Mouse (Mus musculus): Measurements from ENCODE around the gene Gm17175. TPM values are rescaled to one million over a fixed set of nuclear protein-coding genes. Genes with fewer than 3 reads are reported as not detected.

The Gm17175 gene
- total and polyA plus RNA-seq, 3 experiments, result not detected

- dilution Hi-C loops (cut with MboI; ENCODE audit: extremely low pct_ligation_motif_present, extremely low pct_unique_long_range_greater_than_20kb, low sequenced_read_pairs), result no loop called here
- in situ Hi-C loops (cut with MboI; ENCODE audit: low pct_ligation_motif_present, low pct_unique_long_range_greater_than_20kb, low sequenced_read_pairs), result no loop called here
- Histone ChIP-seq H3K79me2 (replicated peaks; ENCODE audit: control insufficient read depth, extremely low read depth, insufficient read depth, poor library complexity, severe bottlenecking) (no peaks in the 10 kb centered on the region), H3K27me3 (replicated peaks) (no peaks in the 10 kb centered on the region), H3K9ac (ENCODE audit: insufficient read depth, low read depth) (no peak within 1 kb of the TSS), H3K4me3 (replicated peaks in 1 of 3; ENCODE audit: low read depth in 2 of 3, low read length in 2 of 3, poor library complexity in 1 of 3) (peak within 1 kb of the TSS in 1 of 3 experiments; percentile 11), H3K27ac (ENCODE audit: insufficient read depth, low read depth) (no peak within 1 kb of the TSS), H3K4me2 (ENCODE audit: insufficient read depth, low read depth, poor library complexity, severe bottlenecking) (no peak within 1 kb of the TSS), H3K4me1 (ENCODE audit: control insufficient read depth in 1 of 2, insufficient read depth in 2 of 2) (no peaks in the 10 kb centered on the region), H3K36me3 (replicated peaks in 1 of 2; ENCODE audit: control insufficient read depth in 1 of 2, insufficient read depth in 1 of 2, low read length in 1 of 2) (no peaks in the 10 kb centered on the region), H3K9me3 (replicated peaks; ENCODE audit: low read length) (no peaks in the 10 kb centered on the region)
- DNase-seq (ENCODE audit: extremely low read depth), result no peak
- TF ChIP-seq HCFC1 (IDR thresholded peaks at IDR 0.05; ENCODE audit: low read depth, low read length), result 0 out of 2 replicates have a peak, but pooled peaks have one; percentile 14
- TF ChIP-seq JUND (conservative IDR thresholded peaks at IDR 0.05; ENCODE audit: low read depth, low read length), result no peak
Observed at GRCm38 (mm10) chr14:51552490-51552889, 21.4 kb downstream of the Gm17175 start, which contains the start of gene Gm5622. Gm5622 (plus strand) TSS chr14:51552790.

Other genes starting within 250 kb of the Gm17175 start
- not detected in 2 replicates for gene Gm7247, start 212.3 kb downstream of the Gm17175 start, total RNA-seq (2012; rRNA removed)
- gene Gm7247, start 212.3 kb downstream of the Gm17175 start, total RNA-seq (2014; rRNA removed), result not detected in 2 replicates
- not detected in 2 replicates for gene Gm7247, start 212.3 kb downstream of the Gm17175 start, polyA plus RNA-seq (2012; ENCODE audit: insufficient read length, low read depth)
- not detected in 2 replicates for gene Vmn2r88, start 163.2 kb downstream of the Gm17175 start, total RNA-seq (2012; rRNA removed)
- gene Vmn2r88, start 163.2 kb downstream of the Gm17175 start, total RNA-seq (2014; rRNA removed), result not detected in 2 replicates
- gene Vmn2r88, start 163.2 kb downstream of the Gm17175 start, polyA plus RNA-seq (2012; ENCODE audit: insufficient read length, low read depth), result not detected in 2 replicates
- gene Vmn2r89, start 122.2 kb downstream of the Gm17175 start, total RNA-seq (2012; rRNA removed), result 0.08 TPM in 1 of 2 replicates, not detected in the other
- gene Vmn2r89, start 122.2 kb downstream of the Gm17175 start, total RNA-seq (2014; rRNA removed), result not detected in 2 replicates
- 0.09 and 0.26 TPM in 2 replicates for gene Vmn2r89, start 122.2 kb downstream of the Gm17175 start, polyA plus RNA-seq (2012; ENCODE audit: insufficient read length, low read depth)
- gene Gm5622, start 21.3 kb downstream of the Gm17175 start, total RNA-seq (2012; rRNA removed), result 1.6 and 1.8 TPM in 2 replicates
- 0.19 and 0.34 TPM in 2 replicates for gene Gm5622, start 21.3 kb downstream of the Gm17175 start, total RNA-seq (2014; rRNA removed)
- 0.29 TPM in 1 of 2 replicates, not detected in the other for gene Gm5622, start 21.3 kb downstream of the Gm17175 start, polyA plus RNA-seq (2012; ENCODE audit: insufficient read length, low read depth)
- not detected in 2 replicates for gene Gm17174, start 18.1 kb upstream of the Gm17175 start, total RNA-seq (2012; rRNA removed)
- not detected in 2 replicates for gene Gm17174, start 18.1 kb upstream of the Gm17175 start, total RNA-seq (2014; rRNA removed)
- gene Gm17174, start 18.1 kb upstream of the Gm17175 start, polyA plus RNA-seq (2012; ENCODE audit: insufficient read length, low read depth), result not detected in 2 replicates
- gene Gm17078, start 37.2 kb upstream of the Gm17175 start, total RNA-seq (2012; rRNA removed), result not detected in 2 replicates
- not detected in 2 replicates for gene Gm17078, start 37.2 kb upstream of the Gm17175 start, total RNA-seq (2014; rRNA removed)
- gene Gm17078, start 37.2 kb upstream of the Gm17175 start, polyA plus RNA-seq (2012; ENCODE audit: insufficient read length, low read depth), result not detected in 2 replicates
- 0.17 and 0.59 TPM in 2 replicates for gene Gm4181, start 61.6 kb upstream of the Gm17175 start, total RNA-seq (2012; rRNA removed)
- 2.7 and 3.5 TPM in 2 replicates for gene Gm4181, start 61.6 kb upstream of the Gm17175 start, total RNA-seq (2014; rRNA removed)
- 0.70 and 1.6 TPM in 2 replicates for gene Gm4181, start 61.6 kb upstream of the Gm17175 start, polyA plus RNA-seq (2012; ENCODE audit: insufficient read length, low read depth)
- gene Gm17079, start 121.4 kb upstream of the Gm17175 start, total RNA-seq (2012; rRNA removed), result not detected in 2 replicates
- gene Gm17079, start 121.4 kb upstream of the Gm17175 start, total RNA-seq (2014; rRNA removed), result not detected in 2 replicates
- gene Gm17079, start 121.4 kb upstream of the Gm17175 start, polyA plus RNA-seq (2012; ENCODE audit: insufficient read length, low read depth), result not detected in 2 replicates
- not detected in 2 replicates for gene Gm5800, start 143.1 kb upstream of the Gm17175 start, total RNA-seq (2012; rRNA removed)
- not detected in 2 replicates for gene Gm5800, start 143.1 kb upstream of the Gm17175 start, total RNA-seq (2014; rRNA removed)
- not detected in 2 replicates for gene Gm5800, start 143.1 kb upstream of the Gm17175 start, polyA plus RNA-seq (2012; ENCODE audit: insufficient read length, low read depth)
- gene Ang4, start 199.5 kb upstream of the Gm17175 start, total RNA-seq (2012; rRNA removed), result not detected in 2 replicates
- not detected in 2 replicates for gene Ang4, start 199.5 kb upstream of the Gm17175 start, total RNA-seq (2014; rRNA removed)
- gene Ang4, start 199.5 kb upstream of the Gm17175 start, polyA plus RNA-seq (2012; ENCODE audit: insufficient read length, low read depth), result not detected in 2 replicates
- gene AY358078, start 226.0 kb upstream of the Gm17175 start, total RNA-seq (2012; rRNA removed), result not detected in 2 replicates
- gene AY358078, start 226.0 kb upstream of the Gm17175 start, total RNA-seq (2014; rRNA removed), result 0.26 TPM in 1 of 2 replicates, not detected in the other
- gene AY358078, start 226.0 kb upstream of the Gm17175 start, polyA plus RNA-seq (2012; ENCODE audit: insufficient read length, low read depth), result not detected in 2 replicates

All from CH12.LX (cell line).